9 mouse cellular contexts compared by ENCODE assay signal in the genomic region with DNA sequence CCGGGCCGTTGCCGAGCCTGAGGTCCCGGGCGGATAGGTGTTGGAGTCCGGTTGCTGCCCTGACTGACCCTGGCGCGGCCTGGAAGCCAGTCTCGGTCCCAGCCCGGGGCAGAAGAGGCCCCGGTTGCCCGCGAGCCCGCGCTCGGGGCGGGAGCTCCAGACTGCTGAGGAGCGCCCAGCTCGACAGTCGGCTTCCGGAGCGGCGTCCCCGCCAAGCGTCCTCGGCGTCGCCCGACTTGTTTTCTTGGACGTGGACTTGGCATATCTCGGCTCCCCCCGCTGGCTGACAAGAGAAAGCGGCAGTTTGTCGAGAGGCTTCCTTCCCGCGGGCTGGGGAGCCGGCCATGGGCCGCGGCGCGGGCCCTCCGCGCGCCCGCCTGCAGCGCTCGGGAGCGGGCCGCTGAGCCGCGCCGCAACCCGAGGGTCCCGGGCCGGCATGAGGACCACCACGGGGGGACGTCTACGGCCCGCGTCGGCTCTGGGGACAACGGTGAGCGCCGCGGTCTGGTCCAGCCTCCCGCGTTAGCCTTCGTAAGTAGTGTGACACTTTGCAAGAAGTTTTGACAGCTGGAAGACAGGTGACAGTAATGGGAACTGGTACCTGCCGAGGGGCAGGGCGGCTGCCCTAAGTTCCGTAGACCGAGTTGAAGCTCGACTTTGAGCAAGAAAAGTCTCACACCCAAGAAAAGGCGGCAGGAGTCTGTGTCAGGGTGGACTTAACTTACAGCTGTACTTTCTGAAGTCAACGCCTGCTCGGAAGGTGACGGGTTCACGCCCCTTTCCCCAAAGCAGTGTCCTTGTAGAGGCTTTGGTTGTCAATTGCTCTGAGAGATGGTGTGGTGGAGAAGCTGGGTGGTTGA. TPM values are rescaled to one million over a fixed set of nuclear protein-coding genes. Genes with fewer than 3 reads are reported as not detected.
DNase-seq lines count a peak whose midpoint lies in the region; ATAC-seq and TF ChIP-seq lines count a peak whose summit lies in the region.
"Had no signal": no experiment of that assay in that cellular context is flagged by ENCODE, and none has a peak within 500 bp of the region (broad histone marks: within the 10 kb centered on the region; RNA-seq: fewer than 3 reads in every experiment).

No protein-coding gene starts in this region.

- peaks cover 50% of the 10 kb centered on the region for H3K79me2 ChIP-seq in CH12.LX (replicated peaks; ENCODE audit: control insufficient read depth, extremely low read depth, insufficient read depth, poor library complexity, severe bottlenecking)

- peak; percentile 62 for ATAC-seq in heart, postnatal 0 days (ENCODE audit: insufficient read depth, low read depth)
- ATAC-seq in lung, embryonic 15.5 days (ENCODE audit: borderline replicate concordance, extremely low read depth, low FRiP score, low TSS enrichment), result peak; percentile 58

- TF ChIP-seq RAD21 in CH12.LX (IDR thresholded peaks at IDR 0.05; ENCODE audit: low read depth, low read length), result no peak; the same call in none of the 2 replicates

- TF ChIP-seq CTCF in CH12.LX (conservative IDR thresholded peaks at IDR 0.05 in 1 of 2, IDR thresholded peaks at IDR 0.05 in 1 of 2; ENCODE audit: low read depth in 2 of 2, low read length in 2 of 2), result peak in 1 of 2 experiments; percentile 43; a peak in 2 of 4 replicates
- peak; percentile 7; the same call in 1 of the 2 replicates for TF ChIP-seq CTCF in brain, embryonic 14.5 days (IDR thresholded peaks at IDR 0.05; ENCODE audit: borderline replicate concordance, extremely low read depth, insufficient read depth, insufficient read length)
- TF ChIP-seq CTCF in heart, postnatal 0 days (IDR thresholded peaks at IDR 0.05; ENCODE audit: low read depth), result no peak
- no peak for TF ChIP-seq CTCF in olfactory bulb, adult 2 months (IDR thresholded peaks at IDR 0.05; ENCODE audit: insufficient read depth, low read depth, low read length)

- peak overlapping the region; percentile 81 for H3K27ac ChIP-seq in CH12.LX (ENCODE audit: insufficient read depth, low read depth)
- peak overlapping the region; percentile 91 for H3K27ac ChIP-seq in forebrain, embryonic 10.5 days
- H3K27ac ChIP-seq in heart, postnatal 0 days (ENCODE audit: low read depth), result peak overlapping the region; percentile 99
- H3K27ac ChIP-seq in lung, embryonic 15.5 days, result peak overlapping the region; percentile 97
- peak overlapping the region; percentile 87 for H3K27ac ChIP-seq in olfactory bulb, adult 2 months (ENCODE audit: insufficient read depth, low read depth, low read length)

- dilution Hi-C loops in CH12.LX (cut with MboI; ENCODE audit: extremely low pct_ligation_motif_present, extremely low pct_unique_long_range_greater_than_20kb, low sequenced_read_pairs), result no loop called here

- TF ChIP-seq POLR2A in CH12.LX (IDR thresholded peaks at IDR 0.05; ENCODE audit: low read depth, low read length), result no peak
- TF ChIP-seq POLR2A in brain, embryonic 14.5 days (IDR thresholded peaks at IDR 0.05; ENCODE audit: borderline replicate concordance, extremely low read depth, insufficient read depth, insufficient read length, poor library complexity, severe bottlenecking), result no peak
- no peak for TF ChIP-seq POLR2A in olfactory bulb, adult 2 months (IDR thresholded peaks at IDR 0.05; ENCODE audit: insufficient read depth, low read depth, low read length)

- H3K4me2 ChIP-seq in CH12.LX (ENCODE audit: insufficient read depth, low read depth, poor library complexity, severe bottlenecking), result peak overlapping the region; percentile 86
- peak overlapping the region; percentile 97 for H3K4me2 ChIP-seq in heart, postnatal 0 days (ENCODE audit: low read depth, low read length)
- H3K4me2 ChIP-seq in lung, embryonic 15.5 days, result peak overlapping the region; percentile 91

- H3K27me3 ChIP-seq in CH12.LX (replicated peaks), result no peaks in the 10 kb centered on the region
- H3K27me3 ChIP-seq in forebrain, embryonic 10.5 days (ENCODE audit: poor library complexity, severe bottlenecking), result no peaks in the 10 kb centered on the region
- no peaks in the 10 kb centered on the region for H3K27me3 ChIP-seq in heart, postnatal 0 days (ENCODE audit: control insufficient read depth, insufficient read depth, low read length)
- H3K27me3 ChIP-seq in lung, embryonic 15.5 days, result no peaks in the 10 kb centered on the region

- peak; percentile 74 for DNase-seq in CH12.LX (ENCODE audit: extremely low read depth)
- peak; percentile 85 for DNase-seq in brain, embryonic 14.5 days (ENCODE audit: low read depth)
- DNase-seq in forebrain, embryonic 10.5 days (ENCODE audit: extremely low spot score, low spot score), result peak; percentile 71
- peak; percentile 71 for DNase-seq in heart, postnatal 0 days (ENCODE audit: low spot score)
- peak; percentile 35 for DNase-seq in large intestine, adult 2 months (ENCODE audit: low read depth, low spot score)
- DNase-seq in thymus, adult 18-20 months, result peak; percentile 78 to 81

- peaks cover 0 to 37% of the 10 kb centered on the region in 2 experiments; a peak in 2 of 4 replicates for H3K4me1 ChIP-seq in CH12.LX (ENCODE audit: control insufficient read depth in 1 of 2, insufficient read depth in 2 of 2)
- peaks cover 34% of the 10 kb centered on the region for H3K4me1 ChIP-seq in forebrain, embryonic 10.5 days
- H3K4me1 ChIP-seq in heart, postnatal 0 days (ENCODE audit: control insufficient read depth, insufficient read depth), result peaks cover 19% of the 10 kb centered on the region
- peaks cover 26% of the 10 kb centered on the region for H3K4me1 ChIP-seq in lung, embryonic 15.5 days
- peaks cover 5% of the 10 kb centered on the region; the same call in 1 of the 2 replicates for H3K4me1 ChIP-seq in olfactory bulb, adult 2 months (ENCODE audit: control insufficient read depth, insufficient read depth, low read length)

- WGBS in forebrain, embryonic 10.5 days, result under 1% methylated on average over 78 of the region's 78 CpGs
- under 1% methylated on average over 75 of the region's 78 CpGs for WGBS in heart, postnatal 0 days
- WGBS in large intestine, adult 2 months, result under 1% methylated on average over 78 of the region's 78 CpGs
- WGBS in lung, embryonic 15.5 days, result under 1% methylated on average over 77 of the region's 78 CpGs
- WGBS in olfactory bulb, adult 2 months, result under 1% methylated on average over 77 of the region's 78 CpGs

- no peaks in the 10 kb centered on the region for H3K9me3 ChIP-seq in CH12.LX (replicated peaks; ENCODE audit: low read length)
- no peaks in the 10 kb centered on the region for H3K9me3 ChIP-seq in forebrain, embryonic 10.5 days
- H3K9me3 ChIP-seq in heart, postnatal 0 days (replicated peaks; ENCODE audit: control insufficient read depth, low read length), result no peaks in the 10 kb centered on the region
- no peaks in the 10 kb centered on the region for H3K9me3 ChIP-seq in lung, embryonic 15.5 days

- in situ Hi-C loops in CH12.LX (cut with MboI; ENCODE audit: low pct_ligation_motif_present, low pct_unique_long_range_greater_than_20kb, low sequenced_read_pairs), result no loop called here

- TF ChIP-seq EP300 in CH12.LX (IDR thresholded peaks at IDR 0.05; ENCODE audit: low read length), result no peak
- no peak; the same call in 1 of the 2 replicates for TF ChIP-seq EP300 in heart, postnatal 0 days (IDR thresholded peaks at IDR 0.05; ENCODE audit: low read depth)

- H3K36me3 ChIP-seq in CH12.LX (replicated peaks in 1 of 2; ENCODE audit: control insufficient read depth in 1 of 2, insufficient read depth in 1 of 2, low read length in 1 of 2), result peaks cover 27 to 49% of the 10 kb centered on the region in 2 experiments
- H3K36me3 ChIP-seq in forebrain, embryonic 10.5 days (replicated peaks), result peaks cover 52% of the 10 kb centered on the region
- peaks cover 38% of the 10 kb centered on the region for H3K36me3 ChIP-seq in heart, postnatal 0 days (replicated peaks; ENCODE audit: control insufficient read depth, insufficient read depth, low read length)
- peaks cover 32% of the 10 kb centered on the region for H3K36me3 ChIP-seq in lung, embryonic 15.5 days

- peak overlapping the region; percentile 80 to 93 (median 89) for H3K4me3 ChIP-seq in CH12.LX (replicated peaks in 1 of 3; ENCODE audit: low read depth in 2 of 3, low read length in 2 of 3, poor library complexity in 1 of 3)
- peak overlapping the region; percentile 76 for H3K4me3 ChIP-seq in forebrain, embryonic 10.5 days
- H3K4me3 ChIP-seq in heart, postnatal 0 days (ENCODE audit: low read depth, low read length), result peak overlapping the region; percentile 79
- H3K4me3 ChIP-seq in lung, embryonic 15.5 days, result peak overlapping the region; percentile 80
- H3K4me3 ChIP-seq in olfactory bulb, adult 2 months (ENCODE audit: insufficient read depth, low read depth, low read length), result peak overlapping the region; percentile 78

- H3K9ac ChIP-seq in CH12.LX (ENCODE audit: insufficient read depth, low read depth), result peak overlapping the region; percentile 81
- H3K9ac ChIP-seq in heart, postnatal 0 days (replicated peaks; ENCODE audit: low read depth, low read length), result peak overlapping the region; percentile 85
- H3K9ac ChIP-seq in lung, embryonic 15.5 days, result peak overlapping the region; percentile 75

RNA-seq across cellular contexts. Expression of a gene that starts 0.6 kb away (rescaled TPM):
- 31.0 and 33.2 TPM in 2 replicates for total RNA-seq in CH12.LX (2012; rRNA removed)
- total RNA-seq in CH12.LX (2014; rRNA removed), result 14.3 and 17.4 TPM in 2 replicates
- polyA plus RNA-seq in CH12.LX (2012; ENCODE audit: insufficient read length, low read depth), result 30.4 and 32.5 TPM in 2 replicates
- 35.0 and 37.6 TPM in 2 replicates for polyA plus RNA-seq in brain, embryonic 14.5 days (2012; rRNA removed)
- 16.1 and 17.1 TPM in 2 replicates for polyA plus RNA-seq in forebrain, embryonic 10.5 days (2016; fragmentation: Nextera tagmentation; extraction: Ambion mirVana)
- total RNA-seq in heart, postnatal 0 days (2014; rRNA removed; ENCODE audit: low replicate concordance), result 31.3 and 34.0 TPM in 2 replicates
- 8.5 and 8.7 TPM in 2 replicates for polyA plus RNA-seq in heart, postnatal 0 days (2015; fragmentation: Nextera tagmentation; extraction: Ambion mirVana)
- polyA plus RNA-seq in large intestine, adult 2 months (2012; rRNA removed), result 22.4 and 31.1 TPM in 2 replicates
- polyA plus RNA-seq in lung, embryonic 15.5 days (2015; fragmentation: Nextera tagmentation; extraction: Ambion mirVana), result 19.8 and 21.4 TPM in 2 replicates
- 47.7 and 78.4 TPM in 2 replicates for polyA plus RNA-seq in olfactory bulb, adult 2 months (2012; ENCODE audit: insufficient read depth, insufficient read length, low replicate concordance, missing spikeins)

RNA-seq across cellular contexts. Expression of a gene that starts 0.8 kb away (rescaled TPM):
- total RNA-seq in CH12.LX (2012; rRNA removed), result 90.6 and 103 TPM in 2 replicates
- 130 and 134 TPM in 2 replicates for total RNA-seq in CH12.LX (2014; rRNA removed)
- 125 and 132 TPM in 2 replicates for polyA plus RNA-seq in CH12.LX (2012; ENCODE audit: insufficient read length, low read depth)
- 169 and 172 TPM in 2 replicates for polyA plus RNA-seq in brain, embryonic 14.5 days (2012; rRNA removed)
- 216 and 223 TPM in 2 replicates for polyA plus RNA-seq in forebrain, embryonic 10.5 days (2016; fragmentation: Nextera tagmentation; extraction: Ambion mirVana)
- 74.3 and 84.4 TPM in 2 replicates for total RNA-seq in heart, postnatal 0 days (2014; rRNA removed; ENCODE audit: low replicate concordance)
- 56.2 and 58.5 TPM in 2 replicates for polyA plus RNA-seq in heart, postnatal 0 days (2015; fragmentation: Nextera tagmentation; extraction: Ambion mirVana)
- polyA plus RNA-seq in large intestine, adult 2 months (2012; rRNA removed), result 52.5 and 65.5 TPM in 2 replicates
- 149 and 153 TPM in 2 replicates for polyA plus RNA-seq in lung, embryonic 15.5 days (2015; fragmentation: Nextera tagmentation; extraction: Ambion mirVana)
- 92.9 and 140 TPM in 2 replicates for polyA plus RNA-seq in olfactory bulb, adult 2 months (2012; ENCODE audit: insufficient read depth, insufficient read length, low replicate concordance, missing spikeins)

RNA-seq across cellular contexts. Expression of a gene that starts 37.1 kb away (rescaled TPM):
- total RNA-seq in CH12.LX (2012; rRNA removed), result 27.7 and 33.4 TPM in 2 replicates
- total RNA-seq in CH12.LX (2014; rRNA removed), result 21.5 and 25.1 TPM in 2 replicates
- polyA plus RNA-seq in CH12.LX (2012; ENCODE audit: insufficient read length, low read depth), result 121 and 130 TPM in 2 replicates
- 149 and 158 TPM in 2 replicates for polyA plus RNA-seq in brain, embryonic 14.5 days (2012; rRNA removed)
- 60.1 and 61.8 TPM in 2 replicates for polyA plus RNA-seq in forebrain, embryonic 10.5 days (2016; fragmentation: Nextera tagmentation; extraction: Ambion mirVana)
- 37.3 and 55.7 TPM in 2 replicates for total RNA-seq in heart, postnatal 0 days (2014; rRNA removed; ENCODE audit: low replicate concordance)
- 34.8 and 39.2 TPM in 2 replicates for polyA plus RNA-seq in heart, postnatal 0 days (2015; fragmentation: Nextera tagmentation; extraction: Ambion mirVana)
- 46.1 and 51.6 TPM in 2 replicates for polyA plus RNA-seq in large intestine, adult 2 months (2012; rRNA removed)
- polyA plus RNA-seq in lung, embryonic 15.5 days (2015; fragmentation: Nextera tagmentation; extraction: Ambion mirVana), result 53.5 and 60.3 TPM in 2 replicates
- not detected in 2 replicates for polyA plus RNA-seq in olfactory bulb, adult 2 months (2012; ENCODE audit: insufficient read depth, insufficient read length, low replicate concordance, missing spikeins)

RNA-seq across cellular contexts. Expression of a gene that starts 43.4 kb away (rescaled TPM):
- total RNA-seq in CH12.LX (2012; rRNA removed), result not detected in 2 replicates
- total RNA-seq in CH12.LX (2014; rRNA removed), result not detected in 2 replicates
- polyA plus RNA-seq in CH12.LX (2012; ENCODE audit: insufficient read length, low read depth), result not detected in 2 replicates
- 1.6 and 3.4 TPM in 2 replicates for polyA plus RNA-seq in brain, embryonic 14.5 days (2012; rRNA removed)
- polyA plus RNA-seq in forebrain, embryonic 10.5 days (2016; fragmentation: Nextera tagmentation; extraction: Ambion mirVana), result 1.7 and 2.5 TPM in 2 replicates
- total RNA-seq in heart, postnatal 0 days (2014; rRNA removed; ENCODE audit: low replicate concordance), result 7.3 TPM in 1 of 2 replicates, not detected in the other
- polyA plus RNA-seq in heart, postnatal 0 days (2015; fragmentation: Nextera tagmentation; extraction: Ambion mirVana), result 2.1 and 2.5 TPM in 2 replicates
- 436 and 466 TPM in 2 replicates for polyA plus RNA-seq in large intestine, adult 2 months (2012; rRNA removed)
- 30.2 and 33.8 TPM in 2 replicates for polyA plus RNA-seq in lung, embryonic 15.5 days (2015; fragmentation: Nextera tagmentation; extraction: Ambion mirVana)
- polyA plus RNA-seq in olfactory bulb, adult 2 months (2012; ENCODE audit: insufficient read depth, insufficient read length, low replicate concordance, missing spikeins), result not detected in 2 replicates
- total RNA-seq: layer of hippocampus, postnatal 25 days had no signal

RNA-seq across cellular contexts. Expression of a gene that starts 52.8 kb away (rescaled TPM):
- total RNA-seq in CH12.LX (2012; rRNA removed) (not detected in 2 replicates), CH12.LX (2014; rRNA removed) (0.13 TPM in 1 of 2 replicates, not detected in the other)
- polyA plus RNA-seq in CH12.LX (2012; ENCODE audit: insufficient read length, low read depth), result not detected in 2 replicates
- not detected in 2 replicates for polyA plus RNA-seq in brain, embryonic 14.5 days (2012; rRNA removed)
- polyA plus RNA-seq in forebrain, embryonic 10.5 days (2016; fragmentation: Nextera tagmentation; extraction: Ambion mirVana), result not detected in 2 replicates
- not detected in 2 replicates for total RNA-seq in heart, postnatal 0 days (2014; rRNA removed; ENCODE audit: low replicate concordance)
- not detected in 2 replicates for polyA plus RNA-seq in heart, postnatal 0 days (2015; fragmentation: Nextera tagmentation; extraction: Ambion mirVana)
- 0.11 and 0.44 TPM in 2 replicates for polyA plus RNA-seq in large intestine, adult 2 months (2012; rRNA removed)
- 0.31 TPM in 1 of 2 replicates, not detected in the other for polyA plus RNA-seq in lung, embryonic 15.5 days (2015; fragmentation: Nextera tagmentation; extraction: Ambion mirVana)
- polyA plus RNA-seq in olfactory bulb, adult 2 months (2012; ENCODE audit: insufficient read depth, insufficient read length, low replicate concordance, missing spikeins), result not detected in 2 replicates
- total RNA-seq: layer of hippocampus, postnatal 25 days had no signal

Comparison
In these comparisons a context has a peak if more than half of its experiments do, and no peak if none do; other contexts are left out.
1. Peak in every context shown above with its lines: DNase-seq, ATAC-seq, H3K4me3 ChIP-seq and H3K27ac ChIP-seq.
2. DNase-seq: peak in every context shown above with its lines; median percentile 85 in brain, embryonic 14.5 days; 80 in thymus, adult 18-20 months; 74 in CH12.LX; 71 in forebrain, embryonic 10.5 days; 71 in heart, postnatal 0 days; 35 in large intestine, adult 2 months.